Mouse (Mus musculus) hindbrain, embryonic 16.5 days (tissue): ENCODE data around the gene Ttc19. TPM values are rescaled to one million over a fixed set of nuclear protein-coding genes. Genes with fewer than 3 reads are reported as not detected.
A peak's percentile ranks its signal among the peaks of the same experiment; 100 is the strongest.

Experiments
- ATAC-seq: fragments of 200-750 bp; cut with Nextera tagmentation; 2 replicates; pipeline ENCODE4 v1.8.0; 2017; ENCODE audit warnings: moderate TSS enrichment, moderate library complexity
- H3K27ac ChIP-seq: fragments of 300-500 bp; sonication (generic); 2 replicates; pipeline ENCODE4 v1.5.1; 2014; ENCODE audit warnings: low read depth, mild to moderate bottlenecking, control low read depth, low read length, moderate library complexity
- H3K27me3 ChIP-seq: fragments of 300-500 bp; sonication (generic); replicated peaks from 2 replicates; pipeline ENCODE4 v1.6.1; 2014; ENCODE audit warnings: low read length; ENCODE audit not compliant: control insufficient read depth, insufficient read depth
- H3K36me3 ChIP-seq: fragments of 300-500 bp; sonication (generic); 2 replicates; pipeline ENCODE4 v1.6.1; 2014; ENCODE audit warnings: mild to moderate bottlenecking, low read length, moderate library complexity, mixed read lengths; ENCODE audit not compliant: control insufficient read depth, insufficient read depth
- H3K4me1 ChIP-seq: fragments of 300-500 bp; sonication (generic); 2 replicates; pipeline ENCODE4 v1.6.1; 2014; ENCODE audit warnings: low read depth, low read length; ENCODE audit not compliant: control insufficient read depth, insufficient read depth
- H3K4me2 ChIP-seq: fragments of 300-500 bp; sonication (generic); 2 replicates; pipeline ENCODE4 v1.6.1; 2014; ENCODE audit warnings: mild to moderate bottlenecking, low read length, control low read depth, moderate library complexity
- H3K4me3 ChIP-seq: fragments of 300-500 bp; sonication (generic); 2 replicates; pipeline ENCODE4 v1.5.1; 2014; ENCODE audit warnings: mild to moderate bottlenecking, low read length, control low read depth, moderate library complexity
- H3K9ac ChIP-seq: fragments of 300-500 bp; sonication (generic); 2 replicates; pipeline ENCODE4 v1.6.1; 2014; ENCODE audit warnings: low read depth, mild to moderate bottlenecking, control low read depth, low read length, moderate library complexity
- H3K9me3 ChIP-seq: fragments of 300-500 bp; sonication (generic); 2 replicates; pipeline ENCODE4 v1.6.1; 2014; ENCODE audit warnings: mild to moderate bottlenecking, low read length, moderate library complexity; ENCODE audit not compliant: control insufficient read depth
- WGBS: fragments of 180-500 bp; shearing (Covaris S2); extraction: QIAGEN DNeasy Blood & Tissue Kit; methylation state at CpG from one replicate; pipeline ENCODE4 v1.1.7; 2014; 5-methylcytosine and 5-hydroxymethylcytosine counted together
- polyA plus RNA-seq: library from polyadenylated mRNA; unstranded; fragments of >200 nt; fragmentation: Nextera tagmentation; extraction: Ambion mirVana; gene quantifications from 2 replicates; pipeline ENCODE4 v1.2.1, GENCODE M21; 2015

Gene Ttc19
- polyA plus RNA-seq, 1 experiment from 2014 or later: 41.6 TPM

DNA sequence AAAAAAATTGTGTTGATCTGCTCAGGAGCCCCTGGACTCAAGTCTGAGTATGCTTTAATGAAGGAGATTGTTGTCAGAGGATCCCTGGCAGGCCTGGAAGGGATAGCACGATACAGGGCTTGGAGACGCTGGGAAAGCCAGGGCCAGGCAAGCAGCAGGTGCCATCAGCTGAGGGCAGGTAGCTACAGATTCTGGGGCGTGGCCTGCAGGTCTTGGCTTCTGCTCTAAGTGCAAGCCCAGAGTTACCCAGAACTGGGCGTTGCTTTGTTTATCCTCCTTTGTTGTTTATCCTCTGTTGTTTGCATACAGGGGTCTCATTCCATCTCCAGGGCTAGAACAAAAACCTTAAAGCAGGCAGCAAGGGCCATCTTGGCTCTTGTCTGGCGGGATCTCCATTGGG, 27.9 kb upstream of the Ttc19 start:
- ATAC-seq: no peak
- Histone ChIP-seq H3K27me3 (peaks cover 9% of the 10 kb centered on the region), H3K9ac (no peak overlapping the region), H3K4me1 (peaks cover 6% of the 10 kb centered on the region), H3K27ac (no peak overlapping the region), H3K36me3 (no peaks in the 10 kb centered on the region), H3K4me2 (no peak overlapping the region), H3K4me3 (no peak overlapping the region), H3K9me3 (no peaks in the 10 kb centered on the region)
- WGBS: 88% methylated on average over 5 of the region's 5 CpGs

DNA sequence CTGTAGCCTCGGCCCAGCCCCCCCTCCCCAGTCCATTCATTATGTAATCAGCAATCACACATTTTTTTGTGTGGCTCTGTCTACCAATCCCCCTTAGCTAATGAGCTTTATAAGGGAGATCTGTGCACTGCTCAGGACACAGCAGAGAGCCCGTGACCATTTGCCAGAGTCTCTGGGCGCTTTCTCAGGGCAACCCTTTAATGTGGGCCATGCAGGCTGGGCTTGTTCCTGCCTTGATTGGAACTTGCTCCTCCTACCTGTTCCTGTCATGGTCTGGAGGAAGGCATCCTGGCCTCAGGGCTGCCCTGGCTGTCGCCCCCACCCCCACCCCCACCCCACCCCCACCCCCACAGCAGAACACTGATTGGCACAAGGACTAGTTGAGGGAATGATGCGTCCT, 22.1 kb upstream of the Ttc19 start:
- Histone ChIP-seq H3K9me3 (no peaks in the 10 kb centered on the region), H3K9ac (no peak overlapping the region), H3K4me3 (no peak overlapping the region), H3K27ac (no peak overlapping the region), H3K4me1 (no peaks in the 10 kb centered on the region; the same call in 1 of the 2 replicates), H3K27me3 (no peaks in the 10 kb centered on the region), H3K4me2 (no peak overlapping the region), H3K36me3 (no peaks in the 10 kb centered on the region)
- ATAC-seq: no peak
- WGBS: 73% methylated on average over 4 of the region's 5 CpGs

- no peak overlapping the region for H3K9ac ChIP-seq
- H3K27me3 ChIP-seq: no peaks in the 10 kb centered on the region
- WGBS: 57% methylated on average over 7 of the region's 7 CpGs
- no peak overlapping the region for H3K27ac ChIP-seq
- peaks cover 9% of the 10 kb centered on the region for H3K4me1 ChIP-seq
- H3K9me3 ChIP-seq: no peaks in the 10 kb centered on the region
- no peak overlapping the region for H3K4me2 ChIP-seq
- peak; percentile 37; the same call in 1 of the 2 replicates for ATAC-seq
- no peak overlapping the region for H3K4me3 ChIP-seq
- no peaks in the 10 kb centered on the region for H3K36me3 ChIP-seq
These were observed 17.7 kb upstream of the Ttc19 start for GRCm38 (mm10) chr11:62263599-62263998.

DNA sequence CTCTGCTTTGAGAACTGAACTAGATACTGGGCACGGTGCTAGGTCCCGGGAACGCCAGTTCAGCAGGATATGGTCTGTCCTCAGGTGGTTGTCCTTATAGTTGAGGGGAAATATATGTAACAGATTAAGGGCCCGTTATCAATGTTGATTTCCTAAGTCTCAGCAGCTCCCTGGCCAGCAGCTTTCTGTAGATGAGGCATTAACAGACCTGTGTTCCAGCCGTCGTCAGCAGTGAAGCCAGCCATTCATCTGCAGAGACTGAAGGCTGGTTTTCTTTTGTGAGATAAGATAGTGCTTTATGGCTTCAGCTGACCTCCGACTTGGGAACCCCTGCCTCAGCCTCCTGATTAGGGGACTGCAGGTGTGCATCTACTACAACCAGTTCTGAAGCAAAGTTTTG, 17.3 kb upstream of the Ttc19 start:
- no peak overlapping the region for H3K4me3 ChIP-seq
- H3K27me3 ChIP-seq: no peaks in the 10 kb centered on the region
- no peak overlapping the region for H3K27ac ChIP-seq
- no peak for ATAC-seq
- H3K9ac ChIP-seq: no peak overlapping the region
- peaks cover 9% of the 10 kb centered on the region for H3K4me1 ChIP-seq
- H3K36me3 ChIP-seq: no peaks in the 10 kb centered on the region
- no peak overlapping the region for H3K4me2 ChIP-seq
- no peaks in the 10 kb centered on the region for H3K9me3 ChIP-seq
- WGBS: 58% methylated on average over 7 of the region's 7 CpGs

GRCm38 (mm10) chr11:62265642-62266041, 15.6 kb upstream of the Ttc19 start:
- Histone ChIP-seq H3K27me3 (no peaks in the 10 kb centered on the region), H3K27ac (no peak overlapping the region), H3K4me3 (no peak overlapping the region), H3K9me3 (no peaks in the 10 kb centered on the region), H3K36me3 (no peaks in the 10 kb centered on the region), H3K4me1 (peaks cover 9% of the 10 kb centered on the region), H3K4me2 (no peak overlapping the region), H3K9ac (no peak overlapping the region)
- WGBS: 47% methylated on average over 7 of the region's 7 CpGs
- ATAC-seq: no peak

DNA sequence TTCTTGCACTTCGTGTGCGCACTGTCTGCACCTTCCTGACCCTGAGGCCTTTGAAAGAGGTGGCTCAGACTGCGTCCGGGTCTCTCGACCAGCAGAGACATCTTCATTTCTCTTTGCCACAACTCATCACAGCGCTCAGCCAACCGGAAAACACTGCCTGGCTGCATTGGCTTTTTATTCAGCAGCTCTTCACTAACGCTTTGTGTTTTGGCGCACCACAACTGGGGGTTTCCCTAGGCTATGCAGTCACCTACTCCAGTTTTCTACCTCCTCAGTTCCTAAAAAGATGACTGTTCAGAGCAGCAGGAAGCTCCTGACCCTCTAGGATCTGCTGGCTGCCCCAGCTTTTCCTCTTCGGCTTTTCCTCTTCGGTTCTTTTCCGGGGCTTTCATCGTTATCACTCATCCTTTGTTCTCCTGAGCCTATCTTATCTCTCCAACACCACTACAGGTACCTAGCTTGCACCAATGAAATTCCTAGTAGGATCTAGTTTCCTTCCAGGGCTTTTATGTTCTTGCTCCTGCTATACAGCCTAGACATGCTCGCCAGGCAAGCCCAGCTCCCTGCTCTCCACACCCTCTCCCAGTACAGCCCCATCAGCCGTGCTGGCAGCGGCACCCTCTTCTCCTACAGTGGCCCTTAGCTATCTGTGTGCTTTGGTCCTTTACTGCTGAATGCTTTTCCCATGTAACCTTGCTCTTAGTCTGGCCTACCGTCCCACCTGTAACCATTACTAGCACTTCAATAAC, 14.6 kb upstream of the Ttc19 start:
- H3K27ac ChIP-seq: 0 out of 2 replicates have a peak overlapping the region, but pooled peaks have one; percentile 10
- H3K9me3 ChIP-seq: no peaks in the 10 kb centered on the region
- H3K4me2 ChIP-seq: 0 out of 2 replicates have a peak overlapping the region, but pooled peaks have one; percentile 30
- H3K27me3 ChIP-seq: no peaks in the 10 kb centered on the region
- H3K9ac ChIP-seq: peak overlapping the region; percentile 19; the same call in 1 of the 2 replicates
- H3K4me1 ChIP-seq: peaks cover 9% of the 10 kb centered on the region
- 42% methylated on average over 17 of the region's 17 CpGs for WGBS
- H3K36me3 ChIP-seq: no peaks in the 10 kb centered on the region
- ATAC-seq: no peak
- H3K4me3 ChIP-seq: no peak overlapping the region

- ATAC-seq: no peak
- WGBS: 84% methylated on average over 8 of the region's 8 CpGs
These were observed 12.9 kb upstream of the Ttc19 start for GRCm38 (mm10) chr11:62268381-62268780.

GRCm38 (mm10) chr11:62269097-62269496, 12.2 kb upstream of the Ttc19 start:
- Histone ChIP-seq H3K4me3 (no peak overlapping the region), H3K9me3 (no peaks in the 10 kb centered on the region), H3K36me3 (no peaks in the 10 kb centered on the region), H3K4me1 (peaks cover 9% of the 10 kb centered on the region), H3K9ac (no peak overlapping the region), H3K27me3 (no peaks in the 10 kb centered on the region), H3K4me2 (no peak overlapping the region), H3K27ac (no peak overlapping the region)
- WGBS: 77% methylated on average over 12 of the region's 12 CpGs
- no peak for ATAC-seq

More at GRCm38 (mm10) chr11:62268381-62268780, 12.9 kb upstream of the Ttc19 start:
- H3K36me3 ChIP-seq: no peaks in the 10 kb centered on the region
- H3K4me1 ChIP-seq: peaks cover 9% of the 10 kb centered on the region
- no peak overlapping the region for H3K27ac ChIP-seq
- no peaks in the 10 kb centered on the region for H3K27me3 ChIP-seq
- no peak overlapping the region for H3K4me2 ChIP-seq
- no peaks in the 10 kb centered on the region for H3K9me3 ChIP-seq
- H3K4me3 ChIP-seq: no peak overlapping the region
- H3K9ac ChIP-seq: no peak overlapping the region

- 66% methylated on average over 5 of the region's 5 CpGs for WGBS
- H3K4me2 ChIP-seq: no peak overlapping the region
- H3K4me1 ChIP-seq: peaks cover 9% of the 10 kb centered on the region
- H3K9ac ChIP-seq: no peak overlapping the region
- ATAC-seq: no peak
- H3K9me3 ChIP-seq: no peaks in the 10 kb centered on the region
- H3K4me3 ChIP-seq: no peak overlapping the region
- no peaks in the 10 kb centered on the region for H3K36me3 ChIP-seq
- no peaks in the 10 kb centered on the region for H3K27me3 ChIP-seq
- no peak overlapping the region for H3K27ac ChIP-seq
These were observed 10.4 kb upstream of the Ttc19 start for GRCm38 (mm10) chr11:62270851-62271250.
